In genomic region chr12:83317646-83318443, GRCm38 (mm10) we compare ENCODE assay signal across 13 mouse cellular contexts.
DNase-seq lines count a peak whose midpoint lies in the region; ATAC-seq lines count a peak whose summit lies in the region.
"Had no signal": no experiment of that assay in that cellular context is flagged by ENCODE, and none has a peak within 500 bp of the region (broad histone marks: within the 10 kb centered on the region; RNA-seq: fewer than 3 reads in every experiment).

No protein-coding gene starts in this region.

- peaks cover 4% of the 10 kb centered on the region; the same call in 1 of the 2 replicates for H3K4me1 ChIP-seq in kidney, embryonic 14.5 days (ENCODE audit: control insufficient read depth, insufficient read depth, low read length)
- peaks cover 8% of the 10 kb centered on the region for H3K4me1 ChIP-seq in liver, embryonic 16.5 days (ENCODE audit: control insufficient read depth, low read depth, low read length)
- peaks cover 11% of the 10 kb centered on the region for H3K4me1 ChIP-seq in limb, embryonic 10.5 days

- peak; percentile 51; the same call in 1 of the 2 replicates for ATAC-seq in kidney, embryonic 14.5 days (ENCODE audit: low FRiP score, low TSS enrichment)
- ATAC-seq in liver, embryonic 16.5 days (ENCODE audit: low read depth): peak; percentile 57; the same call in 1 of the 2 replicates

- H3K36me3 ChIP-seq in kidney, embryonic 14.5 days (ENCODE audit: control insufficient read depth, insufficient read depth, low read length): no peaks in the 10 kb centered on the region
- H3K36me3 ChIP-seq in liver, embryonic 16.5 days (ENCODE audit: control insufficient read depth, insufficient read depth): no peaks in the 10 kb centered on the region
- no peaks in the 10 kb centered on the region for H3K36me3 ChIP-seq in limb, embryonic 10.5 days

- no peak overlapping the region for H3K9ac ChIP-seq in kidney, embryonic 14.5 days (ENCODE audit: low read depth, low read length)
- no peak overlapping the region for H3K9ac ChIP-seq in liver, embryonic 16.5 days (ENCODE audit: low read depth, low read length)

- H3K4me3 ChIP-seq in kidney, embryonic 14.5 days (ENCODE audit: low read length): no peak overlapping the region
- no peak overlapping the region for H3K4me3 ChIP-seq in liver, embryonic 16.5 days (ENCODE audit: low read depth, low read length)
- H3K4me3 ChIP-seq in limb, embryonic 10.5 days: no peak overlapping the region
- H3K4me3 ChIP-seq: myocyte had no signal

- H3K27me3 ChIP-seq in kidney, embryonic 14.5 days (ENCODE audit: control insufficient read depth, insufficient read depth, low read length): no peaks in the 10 kb centered on the region
- H3K27me3 ChIP-seq in liver, embryonic 16.5 days (ENCODE audit: control insufficient read depth, insufficient read depth, low read depth, low read length): no peaks in the 10 kb centered on the region
- H3K27me3 ChIP-seq in limb, embryonic 10.5 days (ENCODE audit: low read depth, poor library complexity, severe bottlenecking): peaks cover 8% of the 10 kb centered on the region; the same call in 1 of the 2 replicates

- DNase-seq in adrenal gland, adult (ENCODE audit: inconsistent age in 2 of 2, low spot score in 1 of 2): peak; percentile 50 to 79
- DNase-seq in adrenal gland, postnatal 4 days (ENCODE audit: low spot score in 2 of 2): no peak
- DNase-seq in kidney, adult 8-10 months: no peak
- DNase-seq in adrenal gland, postnatal 14 days: peak; percentile 45
- no peak for DNase-seq in T-cell, adult 2 months (ENCODE audit: low spot score)
- DNase-seq in limb, embryonic 10.5 days (ENCODE audit: low spot score): no peak
- DNase-seq: gastrocnemius, postnatal 14 days; kidney, postnatal 36 days; lung, postnatal 36 days; thymus, adult 18-20 months had no signal

- no peak overlapping the region for H3K4me2 ChIP-seq in kidney, embryonic 14.5 days (replicated peaks; ENCODE audit: low read depth, low read length)
- no peak overlapping the region for H3K4me2 ChIP-seq in liver, embryonic 16.5 days (ENCODE audit: low read depth, low read length)

- H3K27ac ChIP-seq in kidney, embryonic 14.5 days (ENCODE audit: low read depth, low read length): no peak overlapping the region
- no peak overlapping the region for H3K27ac ChIP-seq in liver, embryonic 16.5 days (ENCODE audit: low read length)
- H3K27ac ChIP-seq in limb, embryonic 10.5 days: no peak overlapping the region; the same call in 1 of the 2 replicates

- no peaks in the 10 kb centered on the region for H3K9me3 ChIP-seq in kidney, embryonic 14.5 days (ENCODE audit: control insufficient read depth, low read length)
- H3K9me3 ChIP-seq in liver, embryonic 16.5 days (replicated peaks; ENCODE audit: control insufficient read depth, low read length): no peaks in the 10 kb centered on the region
- no peaks in the 10 kb centered on the region for H3K9me3 ChIP-seq in limb, embryonic 10.5 days (replicated peaks)

- WGBS in kidney, embryonic 14.5 days: 57% methylated on average over 8 of the region's 8 CpGs
- WGBS in liver, embryonic 16.5 days (ENCODE audit: insufficient replicate concordance): 52% methylated on average over 8 of the region's 8 CpGs
- WGBS in limb, embryonic 10.5 days: 66% methylated on average over 8 of the region's 8 CpGs

Comparison
In these comparisons a context has a peak if more than half of its experiments do, and no peak if none do; other contexts are left out.
1. DNase-seq: peak in adrenal gland, adult (2 of 2) and adrenal gland, postnatal 14 days (single experiment); none in adrenal gland, postnatal 4 days (0 of 2), kidney, adult 8-10 months (0 of 2), T-cell, adult 2 months (single experiment) and limb, embryonic 10.5 days (single experiment).